Mouse (Mus musculus): ENCODE data around the gene Gm9918. TPM values are rescaled to one million over a fixed set of nuclear protein-coding genes. Genes with fewer than 3 reads are reported as not detected.

Gm9918 gene
- polyA plus RNA-seq, 1 experiment from 2014 or later = 0.11 TPM

- ATAC-seq (replicated peaks; ENCODE audit: low FRiP score, low TSS enrichment, low read depth) (no peak), DNase-seq (ENCODE audit: low spot score) (no peak)
- peak overlapping the region; percentile 9; the same call in 1 of the 2 replicates for H3K4me3 ChIP-seq (ENCODE audit: low read depth, low read length)
- 19% methylated on average over 22 of the region's 22 CpGs for WGBS
- no peaks in the 10 kb centered on the region for H3K27me3 ChIP-seq (replicated peaks; ENCODE audit: control insufficient read depth, insufficient read depth, low read length)
- peak overlapping the region; percentile 54 for H3K27ac ChIP-seq (ENCODE audit: low read depth)
- peaks cover 38% of the 10 kb centered on the region for H3K4me1 ChIP-seq (replicated peaks; ENCODE audit: control insufficient read depth, insufficient read depth, low read length)
- peak overlapping the region; percentile 25; the same call in 1 of the 2 replicates for H3K9ac ChIP-seq (ENCODE audit: low read length)
- no peaks in the 10 kb centered on the region for H3K9me3 ChIP-seq (ENCODE audit: control insufficient read depth, low read length)
- H3K36me3 ChIP-seq (ENCODE audit: control insufficient read depth, insufficient read depth, low read length) = peaks cover 15% of the 10 kb centered on the region
- peak overlapping the region; percentile 95 for H3K4me2 ChIP-seq (ENCODE audit: low read length)
Measured at GRCm38 (mm10) chr15:102243229-102244190, 26.9 kb upstream of the Gm9918 start.

DNA sequence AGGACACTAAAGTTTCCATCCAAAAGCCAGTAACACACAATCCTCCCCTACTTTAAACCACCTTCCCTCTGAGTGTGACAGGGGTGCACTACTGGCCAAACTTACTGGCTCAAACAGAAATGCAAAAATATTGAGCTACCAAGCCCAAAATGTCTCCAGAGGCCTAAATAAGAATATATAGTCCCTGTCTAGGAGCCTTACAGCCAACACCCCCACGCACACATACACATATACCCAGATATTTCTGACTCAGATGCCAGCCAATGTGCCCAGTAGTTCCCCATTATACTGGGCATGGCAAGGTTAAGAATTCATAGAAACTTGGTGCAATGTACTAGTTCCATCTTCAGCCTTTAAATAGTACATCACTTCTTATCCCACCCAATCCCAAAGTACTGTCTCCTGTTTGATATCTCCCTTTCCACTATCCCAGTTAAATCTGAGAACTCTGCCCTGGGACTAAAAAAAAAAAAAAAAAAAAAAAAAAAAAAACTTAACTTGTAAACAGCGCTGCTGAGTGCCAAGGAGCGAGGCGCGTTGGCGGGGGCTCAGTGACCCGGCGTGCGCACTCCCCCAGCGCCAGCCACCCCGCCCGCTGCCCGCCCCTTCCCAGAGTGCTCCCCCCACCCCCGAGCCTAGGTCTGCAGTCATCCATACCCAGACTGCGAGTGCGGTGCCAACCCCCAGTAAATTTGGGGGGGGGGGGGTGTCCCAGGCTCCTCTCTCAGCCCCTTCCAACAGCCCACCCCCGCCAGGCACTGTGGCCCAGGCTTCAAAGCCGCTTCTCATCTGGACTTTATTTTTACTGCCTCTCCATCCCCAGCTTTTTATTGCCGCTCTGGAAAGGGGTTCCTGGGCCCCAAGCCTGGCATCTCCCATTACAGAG, 25.8 kb upstream of the Gm9918 start:
- Histone ChIP-seq H3K4me3 (ENCODE audit: low read depth, low read length) (peak overlapping the region; percentile 62), H3K4me2 (ENCODE audit: low read length) (peak overlapping the region; percentile 95), H3K36me3 (ENCODE audit: control insufficient read depth, insufficient read depth, low read length) (peaks cover 6% of the 10 kb centered on the region; the same call in 1 of the 2 replicates), H3K27me3 (replicated peaks; ENCODE audit: control insufficient read depth, insufficient read depth, low read length) (no peaks in the 10 kb centered on the region), H3K9ac (ENCODE audit: low read length) (peak overlapping the region; percentile 58), H3K9me3 (ENCODE audit: control insufficient read depth, low read length) (no peaks in the 10 kb centered on the region), H3K27ac (ENCODE audit: low read depth) (peak overlapping the region; percentile 54), H3K4me1 (replicated peaks; ENCODE audit: control insufficient read depth, insufficient read depth, low read length) (peaks cover 48% of the 10 kb centered on the region)
- 6% methylated on average over 17 of the region's 19 CpGs for WGBS
- ATAC-seq (replicated peaks; ENCODE audit: low FRiP score, low TSS enrichment, low read depth) (no peak), DNase-seq (ENCODE audit: low spot score) (no peak)

- ATAC-seq (replicated peaks; ENCODE audit: low FRiP score, low TSS enrichment, low read depth) = no peak
- no peak for DNase-seq (ENCODE audit: low spot score)
- no peaks in the 10 kb centered on the region for H3K9me3 ChIP-seq (ENCODE audit: control insufficient read depth, low read length)
- WGBS = 2% methylated on average over 14 of the region's 14 CpGs
- peak overlapping the region; percentile 58 for H3K9ac ChIP-seq (ENCODE audit: low read length)
- H3K27me3 ChIP-seq (replicated peaks; ENCODE audit: control insufficient read depth, insufficient read depth, low read length) = no peaks in the 10 kb centered on the region
- H3K27ac ChIP-seq (ENCODE audit: low read depth) = peak overlapping the region; percentile 94
- peaks cover 57% of the 10 kb centered on the region for H3K4me1 ChIP-seq (replicated peaks; ENCODE audit: control insufficient read depth, insufficient read depth, low read length)
- H3K4me2 ChIP-seq (ENCODE audit: low read length) = peak overlapping the region; percentile 95
- H3K36me3 ChIP-seq (ENCODE audit: control insufficient read depth, insufficient read depth, low read length) = no peaks in the 10 kb centered on the region
- peak overlapping the region; percentile 62 for H3K4me3 ChIP-seq (ENCODE audit: low read depth, low read length)
Measured at GRCm38 (mm10) chr15:102245461-102245881, 24.9 kb upstream of the Gm9918 start.

- Histone ChIP-seq H3K27ac (ENCODE audit: low read depth) (peak overlapping the region; percentile 94), H3K36me3 (ENCODE audit: control insufficient read depth, insufficient read depth, low read length) (no peaks in the 10 kb centered on the region), H3K9me3 (ENCODE audit: control insufficient read depth, low read length) (no peaks in the 10 kb centered on the region), H3K4me1 (replicated peaks; ENCODE audit: control insufficient read depth, insufficient read depth, low read length) (peaks cover 57% of the 10 kb centered on the region), H3K27me3 (replicated peaks; ENCODE audit: control insufficient read depth, insufficient read depth, low read length) (no peaks in the 10 kb centered on the region), H3K9ac (ENCODE audit: low read length) (peak overlapping the region; percentile 58), H3K4me3 (ENCODE audit: low read depth, low read length) (peak overlapping the region; percentile 62), H3K4me2 (ENCODE audit: low read length) (peak overlapping the region; percentile 95)
- under 1% methylated on average over 42 of the region's 44 CpGs for WGBS
- DNase-seq (ENCODE audit: low spot score) = peak; percentile 85
- peak; percentile 57 for ATAC-seq (replicated peaks; ENCODE audit: low FRiP score, low TSS enrichment, low read depth)
Measured at GRCm38 (mm10) chr15:102245891-102246741, 24.2 kb upstream of the Gm9918 start.

DNA sequence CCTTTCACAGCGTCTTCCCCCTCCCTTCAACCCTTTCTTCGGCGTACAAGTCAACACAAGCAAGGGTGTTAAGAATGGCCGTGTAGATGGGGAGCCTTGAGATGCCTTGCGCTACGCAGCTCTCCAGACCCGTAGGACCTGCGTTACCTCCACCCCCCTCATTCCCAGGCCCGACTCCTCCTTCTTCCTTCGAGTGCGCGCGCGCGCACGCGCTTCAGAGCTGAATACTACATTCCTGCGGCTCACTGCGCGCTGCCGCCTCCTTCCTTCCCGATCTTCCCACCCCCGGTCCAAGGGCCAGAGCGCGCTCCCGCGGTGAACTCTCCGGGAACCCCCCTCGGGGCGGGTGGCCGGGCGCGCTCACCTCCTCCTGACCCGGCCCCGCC, 23.5 kb upstream of the Gm9918 start:
- peak; percentile 82 for ATAC-seq (replicated peaks; ENCODE audit: low FRiP score, low TSS enrichment, low read depth)
- WGBS = under 1% methylated on average over 33 of the region's 35 CpGs
- H3K9me3 ChIP-seq (ENCODE audit: control insufficient read depth, low read length) = no peaks in the 10 kb centered on the region

DNA sequence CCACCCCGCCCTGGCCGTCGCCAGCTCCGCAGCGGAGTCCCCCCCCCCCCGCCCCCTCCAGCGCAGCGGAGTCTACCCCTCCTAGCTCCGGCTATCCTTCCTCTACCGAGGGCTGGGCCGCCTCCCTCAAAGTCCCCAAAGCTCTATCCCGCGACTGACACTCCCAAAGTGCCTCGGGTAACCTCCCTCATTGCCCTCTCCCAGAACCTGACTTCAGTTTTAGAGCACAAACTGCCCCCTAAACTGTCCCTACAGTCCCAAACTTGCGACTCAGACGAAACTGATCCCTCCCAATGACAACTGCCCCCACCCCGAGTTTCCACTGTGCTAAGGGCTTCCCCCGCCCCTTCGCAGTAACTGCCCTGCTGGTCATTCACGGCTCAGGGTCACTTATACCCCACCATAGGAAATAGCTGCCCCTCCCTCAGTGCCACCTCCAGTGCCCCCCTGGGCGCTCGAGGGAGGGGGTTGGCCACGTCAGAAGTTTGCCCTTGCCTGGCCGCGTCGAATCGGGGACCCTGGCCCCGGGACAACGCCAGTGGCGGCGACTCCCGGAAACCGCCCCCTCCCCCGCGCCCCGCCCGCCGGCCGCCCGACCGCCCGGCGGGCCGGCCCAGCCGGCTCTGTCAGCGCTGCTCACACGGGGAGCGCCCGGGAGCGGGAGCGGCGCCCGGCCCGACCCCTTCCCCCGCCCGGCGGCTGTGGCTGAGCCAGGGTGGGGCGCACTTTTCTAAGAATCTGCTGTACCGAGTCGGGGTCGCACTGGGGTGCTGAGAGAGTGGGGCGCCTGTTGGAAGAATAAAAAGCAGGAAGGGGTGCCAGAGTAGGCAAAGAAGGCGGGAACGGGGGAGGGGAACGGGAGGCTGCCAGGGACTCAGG, 22.9 kb upstream of the Gm9918 start:
- peak overlapping the region; percentile 62 for H3K4me3 ChIP-seq (ENCODE audit: low read depth, low read length)
- WGBS = 2% methylated on average over 53 of the region's 65 CpGs

More for the DNA sequence above, 23.5 kb upstream of the Gm9918 start:
- Histone ChIP-seq H3K27me3 (replicated peaks; ENCODE audit: control insufficient read depth, insufficient read depth, low read length) (no peaks in the 10 kb centered on the region), H3K9ac (ENCODE audit: low read length) (peak overlapping the region; percentile 58), H3K4me1 (replicated peaks; ENCODE audit: control insufficient read depth, insufficient read depth, low read length) (peaks cover 57% of the 10 kb centered on the region), H3K4me3 (ENCODE audit: low read depth, low read length) (peak overlapping the region; percentile 62), H3K27ac (ENCODE audit: low read depth) (peak overlapping the region; percentile 94), H3K4me2 (ENCODE audit: low read length) (peak overlapping the region; percentile 95), H3K36me3 (ENCODE audit: control insufficient read depth, insufficient read depth, low read length) (no peaks in the 10 kb centered on the region)
- DNase-seq (ENCODE audit: low spot score) = peak; percentile 95

DNA sequence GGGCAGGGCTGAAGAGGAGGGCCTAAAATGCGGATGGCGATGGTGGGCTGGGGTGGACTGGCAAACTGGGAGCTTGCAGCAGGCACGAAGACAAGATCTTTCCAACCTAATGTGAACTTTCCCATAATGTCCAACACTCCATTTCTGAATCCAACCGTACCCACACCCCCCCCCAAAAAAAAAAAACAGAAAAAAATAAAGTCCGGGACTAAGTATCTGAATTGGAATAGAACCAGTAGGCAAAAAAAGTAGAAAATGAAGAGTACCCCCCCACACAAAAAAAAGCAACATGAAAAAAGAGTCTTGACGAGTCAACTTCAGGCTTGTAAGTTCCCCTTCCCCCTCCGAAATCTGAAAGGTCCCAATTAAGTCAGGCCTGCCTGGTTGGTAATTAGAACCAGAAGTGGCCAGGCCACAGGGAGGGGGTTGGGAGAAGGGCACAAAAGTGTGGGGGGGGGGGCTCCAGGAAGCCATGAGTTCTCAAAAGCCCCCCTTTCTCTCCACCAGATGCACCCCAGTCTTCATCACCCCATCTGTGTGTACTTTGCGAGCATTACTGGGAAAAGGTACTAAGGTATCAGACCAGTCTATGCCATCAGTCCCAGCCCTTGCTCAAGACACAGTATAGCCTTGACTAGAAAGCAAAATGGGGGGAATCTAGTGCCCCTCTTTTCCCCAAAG, 22.1 kb upstream of the Gm9918 start:
- Histone ChIP-seq H3K4me3 (ENCODE audit: low read depth, low read length) (peak overlapping the region; percentile 62), H3K36me3 (ENCODE audit: control insufficient read depth, insufficient read depth, low read length) (no peaks in the 10 kb centered on the region), H3K9ac (ENCODE audit: low read length) (peak overlapping the region; percentile 57), H3K27ac (ENCODE audit: low read depth) (peak overlapping the region; percentile 94), H3K4me2 (ENCODE audit: low read length) (peak overlapping the region; percentile 95), H3K27me3 (replicated peaks; ENCODE audit: control insufficient read depth, insufficient read depth, low read length) (no peaks in the 10 kb centered on the region), H3K9me3 (ENCODE audit: control insufficient read depth, low read length) (no peaks in the 10 kb centered on the region), H3K4me1 (replicated peaks; ENCODE audit: control insufficient read depth, insufficient read depth, low read length) (peaks cover 47% of the 10 kb centered on the region)
- ATAC-seq (replicated peaks; ENCODE audit: low FRiP score, low TSS enrichment, low read depth) (no peak), DNase-seq (ENCODE audit: low spot score) (no peak)
- WGBS = 14% methylated on average over 8 of the region's 8 CpGs

More for the DNA sequence above, 22.9 kb upstream of the Gm9918 start:
- ATAC-seq (replicated peaks; ENCODE audit: low FRiP score, low TSS enrichment, low read depth) (peak; percentile 67), DNase-seq (ENCODE audit: low spot score) (peak; percentile 90)
- H3K27ac ChIP-seq (ENCODE audit: low read depth) = peak overlapping the region; percentile 94
- peak overlapping the region; percentile 57 for H3K9ac ChIP-seq (ENCODE audit: low read length)
- peaks cover 54% of the 10 kb centered on the region for H3K4me1 ChIP-seq (replicated peaks; ENCODE audit: control insufficient read depth, insufficient read depth, low read length)
- no peaks in the 10 kb centered on the region for H3K27me3 ChIP-seq (replicated peaks; ENCODE audit: control insufficient read depth, insufficient read depth, low read length)
- no peaks in the 10 kb centered on the region for H3K9me3 ChIP-seq (ENCODE audit: control insufficient read depth, low read length)
- no peaks in the 10 kb centered on the region for H3K36me3 ChIP-seq (ENCODE audit: control insufficient read depth, insufficient read depth, low read length)
- H3K4me2 ChIP-seq (ENCODE audit: low read length) = peak overlapping the region; percentile 95
